Mouse (Mus musculus) cerebral cortex, adult 2 months (tissue): ENCODE data around the gene Tsc2.

ENCODE experiments used
- WGBS: fragments of 180-500 bp; shearing (Covaris S2); methylation state at CpG from one replicate; pipeline ENCODE4 v1.1.7; 2018; 5-methylcytosine and 5-hydroxymethylcytosine counted together

Gene Tsc2

DNA sequence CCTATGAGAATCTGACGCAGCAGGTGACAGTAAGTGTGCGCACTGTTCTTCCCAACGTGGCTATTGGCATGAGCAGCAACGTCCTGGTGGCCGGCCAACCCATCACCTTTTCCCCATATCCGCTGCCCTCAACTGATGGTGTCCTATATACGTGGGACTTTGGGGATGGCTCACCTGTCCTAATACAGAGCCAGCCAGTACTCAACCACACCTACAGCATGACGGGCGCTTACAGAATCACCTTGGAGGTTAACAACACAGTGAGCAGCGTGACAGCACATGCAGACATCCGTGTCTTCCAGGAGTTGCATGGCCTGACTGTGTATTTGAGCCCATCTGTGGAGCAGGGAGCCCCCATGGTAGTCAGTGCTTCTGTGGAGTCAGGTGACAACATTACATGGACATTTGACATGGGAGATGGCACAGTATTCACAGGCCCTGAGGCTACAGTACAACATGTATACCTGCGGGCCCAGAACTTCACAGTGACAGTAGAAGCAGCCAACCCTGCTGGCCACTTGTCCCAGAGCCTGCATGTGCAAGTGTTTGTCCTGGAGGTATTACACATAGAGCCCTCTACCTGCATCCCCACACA is 59.7 kb downstream of the Tsc2 start:
- 91% methylated on average over 12 of the region's 12 CpGs for WGBS

DNA sequence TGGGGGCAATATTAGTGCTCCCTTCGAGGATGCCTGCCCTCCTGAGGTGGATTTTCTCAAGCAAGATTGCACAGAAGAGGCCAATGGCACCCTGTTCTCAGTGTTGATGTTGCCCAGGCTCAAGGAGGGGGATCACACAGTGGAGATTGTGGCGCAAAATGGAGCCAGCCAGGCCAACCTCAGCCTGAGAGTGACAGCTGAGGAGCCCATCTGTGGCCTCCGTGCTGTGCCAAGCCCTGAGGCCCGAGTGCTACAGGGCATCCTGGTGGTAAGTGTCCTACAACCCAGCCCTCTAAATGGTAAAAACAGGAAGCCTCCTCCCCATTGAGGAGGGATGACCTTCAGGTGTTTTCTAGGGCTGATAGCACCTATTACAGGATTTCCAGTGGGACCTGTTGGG is 62.6 kb downstream of the Tsc2 start:
- WGBS = 78% methylated on average over 4 of the region's 4 CpGs

DNA sequence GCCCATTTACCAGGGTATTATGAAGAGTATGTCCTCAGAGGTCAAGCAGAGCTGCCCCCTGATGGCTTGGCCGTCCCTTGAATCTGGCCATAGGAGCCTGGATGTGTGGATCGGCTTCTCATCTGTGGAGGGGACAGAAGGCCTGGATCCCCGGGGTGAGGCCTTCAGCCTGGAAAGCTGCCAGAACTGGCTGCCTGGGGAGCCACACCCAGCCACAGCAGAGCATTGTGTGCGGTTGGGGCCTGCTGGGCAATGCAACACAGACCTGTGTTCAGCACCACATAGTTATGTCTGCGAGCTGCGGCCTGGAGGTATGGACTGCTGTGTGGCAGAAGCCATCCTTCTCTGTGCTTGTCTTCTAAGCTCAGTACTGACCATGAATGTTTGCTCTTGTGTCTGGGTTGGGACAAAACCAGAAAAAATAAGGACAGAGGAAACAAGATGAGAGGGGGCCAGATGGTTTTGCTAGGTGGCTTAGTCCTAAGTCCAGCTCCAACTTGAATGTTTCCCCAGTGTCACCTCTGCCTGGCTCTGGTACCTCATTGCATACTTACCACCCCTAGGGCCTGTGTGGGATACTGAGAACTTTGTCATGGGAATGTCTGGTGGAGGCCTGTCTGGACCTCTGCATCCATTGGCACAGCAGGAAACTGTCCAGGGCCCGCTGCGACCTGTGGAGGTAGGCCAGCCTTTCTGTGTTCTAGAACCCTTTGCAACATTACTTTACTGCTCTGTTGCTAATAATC is 65.2 kb downstream of the Tsc2 start:
- 51% methylated on average over 8 of the region's 8 CpGs for WGBS

DNA sequence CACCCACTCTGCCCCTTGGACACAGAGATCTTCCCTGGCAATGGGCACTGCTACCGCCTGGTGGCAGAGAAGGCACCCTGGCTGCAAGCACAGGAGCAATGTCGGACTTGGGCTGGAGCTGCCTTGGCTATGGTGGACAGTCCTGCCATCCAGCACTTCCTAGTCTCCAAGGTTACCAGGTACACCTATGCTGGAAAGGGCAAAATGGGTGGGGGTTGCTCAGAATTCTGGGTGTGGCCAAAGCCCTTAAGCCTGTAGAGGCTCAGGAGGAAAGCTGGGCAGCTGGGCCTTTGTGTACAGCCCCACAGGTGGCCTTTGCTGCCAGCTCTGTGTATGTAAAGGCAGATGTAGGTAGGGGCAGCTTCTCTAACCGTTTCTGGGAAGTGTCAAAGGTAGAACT is 66.6 kb downstream of the Tsc2 start:
- WGBS = 68% methylated on average over 3 of the region's 3 CpGs

DNA sequence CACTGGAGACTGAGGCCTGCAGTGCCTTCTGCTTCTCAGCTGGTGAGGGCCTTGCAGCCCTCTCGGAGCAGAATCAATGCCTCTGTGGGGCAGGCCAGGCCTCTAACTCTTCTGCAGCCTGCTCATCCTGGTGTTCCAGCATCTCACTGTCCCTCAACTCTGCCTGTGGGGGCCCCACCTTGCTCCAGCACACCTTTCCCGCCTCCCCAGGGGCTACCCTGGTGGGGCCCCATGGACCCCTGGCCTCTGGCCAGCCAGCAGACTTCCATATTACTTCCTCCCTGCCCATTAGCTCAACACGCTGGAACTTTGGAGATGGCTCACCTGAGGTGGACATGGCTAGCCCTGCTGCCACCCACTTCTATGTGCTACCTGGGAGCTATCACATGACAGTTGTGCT is 67.3 kb downstream of the Tsc2 start:
- WGBS = 76% methylated on average over 3 of the region's 3 CpGs

DNA sequence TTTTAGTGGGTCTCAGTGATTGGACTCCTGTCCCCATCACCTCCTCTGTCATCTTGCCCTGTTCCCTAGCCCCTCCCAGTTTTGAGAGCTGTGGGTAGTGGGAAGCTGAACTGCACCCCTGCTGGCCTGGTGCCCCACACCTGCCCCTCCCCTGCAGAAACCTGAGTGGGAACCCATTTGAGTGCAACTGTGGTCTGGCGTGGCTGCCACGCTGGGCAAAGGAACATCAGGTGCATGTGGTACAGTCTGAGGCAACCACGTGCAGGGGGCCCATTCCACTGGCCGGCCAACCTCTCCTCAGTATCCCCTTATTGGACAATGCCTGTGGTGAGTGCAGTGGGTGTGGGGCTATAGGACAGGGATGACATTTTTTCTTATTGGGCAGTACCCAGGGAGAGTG is 68.0 kb downstream of the Tsc2 start:
- 81% methylated on average over 4 of the region's 4 CpGs for WGBS

DNA sequence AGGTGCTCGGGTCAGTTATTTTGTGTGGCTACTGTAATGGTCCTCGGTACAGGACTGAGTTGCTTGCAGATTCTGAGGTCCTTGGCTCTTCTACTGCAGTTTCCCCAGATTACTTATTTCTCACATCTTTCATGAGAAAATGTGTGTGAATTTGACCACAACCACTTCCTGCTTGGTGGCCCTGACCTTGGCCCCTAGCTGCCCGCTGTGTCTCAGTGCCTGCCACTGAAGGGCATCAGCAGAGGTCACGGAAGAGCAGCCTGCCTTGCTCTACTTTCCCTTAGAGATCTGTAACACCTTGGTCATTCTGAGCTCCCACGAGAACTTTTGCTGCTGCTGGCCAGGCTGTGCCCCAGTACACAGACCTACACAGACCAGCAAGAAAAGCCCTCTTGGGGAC is 68.8 kb downstream of the Tsc2 start:
- WGBS = 84% methylated on average over 5 of the region's 5 CpGs

DNA sequence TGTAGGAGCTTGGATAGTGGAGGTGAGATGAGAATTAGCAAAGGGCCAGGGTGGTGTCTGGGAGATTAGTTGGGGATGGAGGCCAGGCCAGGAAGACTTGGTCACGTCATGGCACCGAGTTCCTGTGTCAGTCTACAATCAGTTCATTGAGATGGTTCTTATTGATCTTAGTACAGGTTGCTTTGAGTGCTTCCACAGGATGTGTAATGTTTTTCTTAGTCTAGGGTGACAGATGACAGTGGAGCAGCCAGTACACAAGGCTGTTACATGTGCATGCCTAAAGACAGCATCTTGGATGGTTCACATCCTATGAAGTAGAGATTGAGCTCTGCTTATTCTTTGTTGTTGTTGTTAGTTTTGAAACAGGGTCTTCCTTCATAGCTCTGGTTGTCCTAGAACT is 70.8 kb downstream of the Tsc2 start:
- WGBS = 84% methylated on average over 2 of the region's 2 CpGs

DNA sequence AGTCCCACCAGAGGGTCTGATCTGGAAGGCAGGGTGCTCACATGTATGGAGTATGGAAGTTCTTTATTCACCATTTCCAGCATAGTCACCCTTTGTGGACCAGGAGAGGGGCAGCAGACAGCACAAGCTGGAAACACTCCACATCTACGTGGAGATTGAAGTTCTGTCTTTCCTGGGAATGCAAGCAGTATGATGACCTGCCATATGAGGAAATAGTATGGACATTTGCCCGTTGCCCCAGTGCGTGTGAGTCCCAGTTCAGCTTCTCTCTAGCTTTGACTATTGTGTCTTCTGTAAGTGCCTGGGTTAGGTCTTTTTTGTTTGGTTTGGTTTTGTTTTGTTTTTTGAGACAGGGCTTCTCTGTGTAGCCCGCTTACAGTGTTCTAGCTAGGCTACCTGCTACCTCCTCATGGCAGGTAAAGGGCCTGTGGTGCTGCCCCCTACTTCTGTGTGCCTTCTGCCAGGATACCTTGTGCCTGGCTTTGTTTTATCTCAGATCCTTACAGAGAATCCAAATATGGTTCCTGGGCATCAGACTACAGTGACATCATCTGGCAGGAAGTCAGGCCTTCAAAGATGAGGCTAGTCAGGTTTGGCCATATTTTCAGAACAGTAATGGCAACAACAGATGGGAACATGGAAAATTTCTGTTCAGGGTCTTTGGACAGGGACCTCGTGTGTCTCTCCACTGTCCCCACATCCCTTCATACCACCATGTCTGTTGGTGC is 72.0 kb downstream of the Tsc2 start:
- 70% methylated on average over 5 of the region's 5 CpGs for WGBS

DNA sequence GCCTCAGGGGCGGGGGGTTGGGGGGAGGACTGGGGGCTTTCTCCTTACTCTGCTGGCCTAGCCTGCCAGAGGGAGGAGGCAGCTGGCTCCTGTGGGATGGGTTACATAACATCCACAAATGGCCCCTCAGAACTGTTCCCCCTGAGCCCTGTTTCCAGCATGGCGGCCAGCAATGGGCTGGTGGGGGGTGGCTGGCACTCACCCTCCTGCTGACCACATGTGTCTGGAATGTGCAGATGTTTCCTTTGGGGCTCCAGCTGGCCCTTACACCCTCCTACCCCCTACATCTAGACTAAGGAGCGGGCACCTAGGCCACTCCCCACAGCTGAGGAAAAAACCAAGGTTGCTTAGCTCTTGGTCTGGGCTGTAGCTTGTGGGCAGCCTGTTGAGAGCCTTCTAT is 73.3 kb downstream of the Tsc2 start:
- 44% methylated on average over 3 of the region's 3 CpGs for WGBS

DNA sequence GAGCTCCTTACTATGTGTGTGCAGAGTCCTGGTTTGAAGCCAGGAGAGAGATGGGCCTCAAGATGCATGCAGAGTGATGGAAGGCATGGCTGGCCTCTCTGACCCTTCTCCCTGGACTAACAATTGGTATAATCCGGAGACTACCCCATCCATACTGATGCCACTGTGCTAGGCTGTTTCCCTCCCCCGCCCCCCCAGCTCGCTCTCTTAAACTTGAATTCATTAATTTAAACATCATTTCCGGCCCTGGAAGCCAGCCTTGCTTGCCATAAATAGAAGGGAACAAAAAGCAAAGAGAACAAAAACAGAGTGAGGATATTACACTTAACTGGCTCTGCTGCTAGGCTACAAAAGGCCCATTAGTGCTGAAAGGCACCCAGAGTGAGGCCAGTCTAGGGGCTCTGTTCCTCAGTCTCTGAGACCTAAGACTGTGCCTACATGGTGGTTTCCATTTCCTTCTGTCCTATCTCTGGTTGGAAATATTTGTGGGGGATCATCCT is 73.8 kb downstream of the Tsc2 start:
- WGBS = 19% methylated on average over 4 of the region's 4 CpGs

DNA sequence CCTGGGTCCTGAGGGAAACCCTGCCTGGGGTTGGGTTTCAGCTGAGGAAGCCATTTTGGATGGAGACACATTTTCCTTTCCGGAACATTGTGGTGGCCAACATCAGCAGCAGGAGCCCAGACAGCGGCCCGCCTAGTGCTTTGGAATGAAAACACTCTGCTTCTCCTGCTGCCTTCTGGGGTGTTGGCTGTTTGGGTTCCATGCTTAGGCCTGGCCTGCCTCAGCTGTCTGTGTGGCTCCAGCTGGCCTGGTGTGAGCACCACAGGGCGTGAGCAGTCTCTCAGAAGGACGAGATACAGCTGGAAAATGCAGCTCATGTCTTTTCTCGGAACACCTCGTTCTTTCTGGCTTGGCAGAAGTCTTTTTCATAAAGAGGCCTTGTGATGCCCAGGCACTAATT is 75.3 kb downstream of the Tsc2 start:
- WGBS = 54% methylated on average over 7 of the region's 7 CpGs

DNA sequence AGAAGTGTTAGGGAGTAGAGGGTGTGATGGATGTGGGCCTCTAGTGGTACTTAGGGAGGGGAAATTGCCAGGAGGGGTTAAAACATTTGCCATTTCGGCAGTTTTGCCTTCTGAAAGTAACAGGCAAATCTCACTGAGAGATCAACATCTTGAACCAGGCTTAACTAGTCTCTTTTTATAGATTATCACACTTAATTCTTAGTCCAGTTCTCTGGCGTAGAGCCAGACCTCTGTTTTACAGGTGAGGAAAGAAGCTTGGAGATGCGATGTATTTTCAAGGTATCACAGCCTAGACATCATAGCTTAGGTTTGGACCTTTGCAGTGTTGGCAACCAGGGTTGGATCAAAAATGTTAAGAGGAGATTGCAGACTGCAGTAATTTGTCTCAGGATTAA is 81.4 kb downstream of the Tsc2 start:
- 33% methylated on average over 3 of the region's 3 CpGs for WGBS

DNA sequence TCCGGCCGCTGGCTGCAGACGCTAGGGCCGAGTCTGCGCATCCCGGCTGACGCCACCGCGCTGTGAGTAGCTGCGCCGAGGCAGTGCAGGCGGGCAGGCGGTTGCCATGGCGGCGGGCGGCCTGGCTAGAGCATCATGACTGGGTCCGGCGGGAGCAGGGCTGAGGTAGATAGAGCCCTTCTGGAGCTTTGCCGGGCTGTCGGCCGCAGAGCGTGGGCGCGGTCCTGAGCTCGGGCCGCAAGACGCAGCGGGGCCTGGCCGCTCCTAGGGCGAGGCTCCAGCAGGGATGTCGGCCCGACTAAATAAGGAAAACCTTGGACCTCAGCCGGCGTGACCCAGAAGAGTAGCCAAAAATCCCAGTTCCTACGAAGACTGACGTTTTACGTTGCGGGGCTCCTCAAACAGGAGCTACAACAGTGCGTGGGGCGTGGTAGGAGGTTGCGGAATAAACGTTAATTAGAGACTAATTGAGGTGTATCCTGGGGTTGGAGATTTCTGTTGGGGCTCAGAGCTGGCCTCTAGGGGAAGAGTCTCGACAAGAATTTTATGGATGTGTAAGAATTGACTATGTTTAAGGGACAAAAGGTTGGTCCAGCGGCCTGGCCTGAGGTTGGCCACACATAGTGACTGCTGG is 81.9 kb downstream of the Tsc2 start:
- under 1% methylated on average over 44 of the region's 44 CpGs for WGBS

DNA sequence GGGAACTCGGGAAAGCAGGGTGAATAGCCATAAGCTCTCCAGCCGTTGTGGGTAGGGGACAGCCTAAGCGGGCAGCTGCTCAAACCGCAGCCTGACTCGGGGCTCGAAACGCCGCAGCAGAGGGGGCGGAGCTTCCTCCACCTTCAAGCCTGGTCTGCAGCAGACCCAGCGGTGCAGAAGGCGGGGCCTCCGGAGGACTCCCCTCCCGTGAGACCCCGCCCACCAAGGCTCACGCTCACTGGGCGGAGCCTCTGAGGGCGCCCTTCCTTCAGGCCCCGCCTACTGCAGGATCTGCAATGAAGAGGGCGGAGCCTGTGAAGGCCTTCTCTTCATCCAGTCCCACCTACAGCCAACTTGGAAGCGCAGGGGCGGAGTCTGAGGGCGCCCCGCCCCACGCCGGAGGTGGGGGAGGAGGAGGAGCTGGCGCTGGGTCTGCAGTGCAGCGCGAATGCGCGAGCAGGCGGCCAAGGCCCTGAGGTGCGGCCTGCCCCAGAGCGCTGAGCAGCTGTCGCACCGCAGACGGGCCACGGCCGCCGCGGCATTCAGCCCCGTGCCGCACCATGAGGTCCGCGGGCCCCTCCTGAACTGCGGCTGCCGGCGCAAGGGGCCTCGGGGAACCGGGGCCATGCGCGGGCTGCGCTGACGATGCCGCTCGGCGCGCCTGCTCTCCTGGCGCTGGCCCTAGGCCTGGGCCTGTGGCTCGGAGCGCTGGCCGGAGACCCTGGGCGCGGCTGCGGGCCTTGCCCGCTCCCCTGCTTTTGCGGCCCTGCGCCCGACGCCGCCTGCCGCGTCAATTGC is 82.6 kb downstream of the Tsc2 start, which contains the start of gene Pkd1:
Pkd1 (plus strand) TSS at position 217 of the 798 bp plus-strand sequence.
- WGBS = under 1% methylated on average over 72 of the region's 72 CpGs

DNA sequence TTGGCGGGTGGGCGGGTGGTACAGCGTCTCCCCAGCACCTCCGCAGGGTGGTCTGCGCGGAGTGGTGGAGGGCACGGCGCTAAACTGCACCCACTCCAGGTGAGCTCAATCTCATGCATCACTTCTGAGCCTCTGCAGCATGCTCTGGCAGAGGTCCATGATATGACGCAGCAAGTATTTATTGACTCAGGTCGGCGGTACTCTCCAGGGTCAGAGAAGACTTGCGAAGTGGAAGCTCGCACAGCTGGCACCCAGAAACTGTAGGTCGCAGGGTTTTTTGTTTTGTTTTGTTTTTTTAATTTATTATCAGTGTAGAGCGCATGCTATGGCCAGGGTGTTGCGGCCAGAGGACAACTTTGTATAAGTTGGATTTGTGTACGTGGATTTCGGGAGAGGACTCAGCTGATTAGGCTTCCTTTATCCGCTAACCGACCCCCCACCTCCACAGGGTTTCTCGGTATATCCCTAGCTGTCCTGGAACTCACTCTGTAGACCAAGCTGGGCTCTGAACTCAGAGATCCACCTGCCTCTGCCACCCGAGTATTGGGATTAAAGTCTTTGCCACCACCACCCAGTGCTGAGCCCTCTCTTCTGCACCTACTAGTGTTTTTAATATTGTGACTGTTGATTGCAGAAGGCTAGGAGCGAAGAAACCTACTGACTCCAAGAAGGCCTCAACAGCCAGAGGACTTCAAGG is 83.4 kb downstream of the Tsc2 start:
- 12% methylated on average over 23 of the region's 23 CpGs for WGBS

DNA sequence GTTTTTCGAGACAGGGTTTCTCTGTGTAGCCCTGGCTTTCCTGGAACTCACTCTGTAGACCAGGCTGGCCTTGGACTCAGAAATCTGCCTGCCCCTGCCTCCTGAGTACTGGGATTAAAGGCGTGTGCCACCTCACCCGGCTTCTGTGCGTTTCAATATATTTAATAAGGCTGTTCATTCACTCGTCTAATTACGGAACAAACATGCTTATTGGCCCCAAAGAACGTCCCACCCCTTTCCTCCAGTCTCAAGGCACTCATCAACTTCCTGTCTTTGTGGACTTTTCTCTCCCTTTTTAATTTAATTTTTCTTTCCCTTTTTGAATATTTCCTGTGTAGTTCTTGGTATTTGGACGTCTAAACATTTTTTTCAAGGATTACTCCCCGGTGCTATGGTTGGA is 84.0 kb downstream of the Tsc2 start:
- WGBS = 18% methylated on average over 9 of the region's 9 CpGs

DNA sequence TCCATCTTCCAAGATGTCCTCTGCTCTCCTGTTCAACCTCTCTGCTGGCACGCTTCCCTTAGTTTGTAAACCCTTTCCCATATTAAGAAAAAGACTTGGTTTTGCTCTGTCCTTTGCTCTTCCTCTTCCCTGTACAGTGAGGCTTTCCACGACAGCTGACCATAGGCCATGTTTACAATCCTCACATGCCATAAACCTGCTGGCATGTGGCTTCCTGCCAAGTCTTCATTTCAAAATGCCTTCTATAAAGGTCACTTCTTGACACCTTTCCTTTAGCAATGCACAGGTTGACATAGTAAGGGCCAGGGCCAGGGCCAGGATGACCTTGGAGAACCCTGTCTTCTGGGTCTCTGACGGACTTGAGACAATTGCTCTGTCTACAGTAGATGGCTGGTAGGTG is 86.2 kb downstream of the Tsc2 start:
- whole genome bisulfite sequencing = 94% methylated on average over 3 of the region's 3 CpGs
